Mouse (Mus musculus) embryonic facial prominence, embryonic 12.5 days (tissue): ENCODE measurements around the gene Cavin4. TPM values are rescaled to one million over a fixed set of nuclear protein-coding genes. Genes with fewer than 3 reads are reported as not detected.

Experiments
- ATAC-seq: fragments of 200-750 bp; cut with Nextera tagmentation; 2 replicates; pipeline ENCODE4 v1.8.0; 2017; ENCODE audit not compliant: insufficient number of reproducible peaks, insufficient read depth, low FRiP score, low TSS enrichment
- H3K27ac ChIP-seq: fragments of 300-500 bp; sonication (generic); 2 replicates; pipeline ENCODE4 v1.5.1; 2016; ENCODE audit warnings: mild to moderate bottlenecking
- H3K27me3 ChIP-seq: fragments of 300-500 bp; sonication (generic); 2 replicates; pipeline ENCODE4 v1.6.1; 2016; ENCODE audit warnings: mild to moderate bottlenecking, moderate library complexity
- H3K36me3 ChIP-seq: fragments of 300-500 bp; sonication (generic); 2 replicates; pipeline ENCODE4 v1.6.1; 2016; ENCODE audit warnings: mild to moderate bottlenecking
- H3K4me1 ChIP-seq: fragments of 300-500 bp; sonication (generic); 2 replicates; pipeline ENCODE4 v1.6.1; 2016
- H3K4me2 ChIP-seq: fragments of 300-500 bp; sonication (generic); replicated peaks from 2 replicates; pipeline ENCODE4 v1.6.1; 2016; ENCODE audit warnings: mild to moderate bottlenecking, moderate library complexity
- H3K4me3 ChIP-seq: fragments of 300-500 bp; sonication (generic); 2 replicates; pipeline ENCODE4 v1.5.1; 2016; ENCODE audit warnings: mild to moderate bottlenecking
- H3K9ac ChIP-seq: fragments of 300-500 bp; sonication (generic); 2 replicates; pipeline ENCODE4 v1.6.1; 2016; ENCODE audit warnings: mild to moderate bottlenecking, moderate library complexity
- H3K9me3 ChIP-seq: fragments of 300-500 bp; sonication (generic); 2 replicates; pipeline ENCODE4 v1.6.1; 2016; ENCODE audit warnings: mild to moderate bottlenecking, moderate library complexity
- WGBS: fragments of 180-500 bp; shearing (Covaris S2); methylation state at CpG from one replicate; pipeline ENCODE4 v1.1.7; 2016; 5-methylcytosine and 5-hydroxymethylcytosine counted together
- polyA plus RNA-seq: library from polyadenylated mRNA; unstranded; fragments of >200 nt; fragmentation: Nextera tagmentation; extraction: Ambion mirVana; gene quantifications from 2 replicates; pipeline ENCODE4 v1.2.1, GENCODE M21; 2016

The Cavin4 gene
- polyA plus RNA-seq, 1 experiment from 2014 or later: 1.3 TPM

DNA sequence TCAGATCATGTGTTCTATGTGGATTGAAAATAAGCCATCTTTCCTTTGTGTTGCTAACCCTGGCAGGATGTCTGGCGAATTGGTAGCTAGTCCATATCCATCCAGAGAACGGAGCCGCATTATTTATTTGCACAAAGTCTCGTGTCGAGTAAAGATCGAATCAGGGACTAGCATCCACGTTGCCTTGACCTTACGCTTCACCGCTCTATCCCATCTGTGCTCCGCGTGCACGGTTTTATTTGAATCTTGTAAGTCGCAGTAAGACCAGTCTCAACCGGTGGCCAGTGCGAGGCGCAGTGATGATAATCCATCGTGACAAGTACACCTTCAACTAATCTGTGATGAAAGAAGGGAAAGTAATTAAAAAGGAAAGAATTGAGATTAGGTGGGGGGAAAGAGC is 23.8 kb upstream of the Cavin4 start:
- no peaks in the 10 kb centered on the region for H3K9me3 ChIP-seq
- no peak overlapping the region for H3K4me2 ChIP-seq
- H3K27ac ChIP-seq: no peak overlapping the region
- peaks cover 9% of the 10 kb centered on the region; the same call in 1 of the 2 replicates for H3K4me1 ChIP-seq
- no peak for ATAC-seq
- H3K4me3 ChIP-seq: no peak overlapping the region
- H3K36me3 ChIP-seq: peaks cover 60% of the 10 kb centered on the region
- H3K9ac ChIP-seq: no peak overlapping the region
- 90% methylated on average over 17 of the region's 17 CpGs for WGBS
- H3K27me3 ChIP-seq: no peaks in the 10 kb centered on the region

DNA sequence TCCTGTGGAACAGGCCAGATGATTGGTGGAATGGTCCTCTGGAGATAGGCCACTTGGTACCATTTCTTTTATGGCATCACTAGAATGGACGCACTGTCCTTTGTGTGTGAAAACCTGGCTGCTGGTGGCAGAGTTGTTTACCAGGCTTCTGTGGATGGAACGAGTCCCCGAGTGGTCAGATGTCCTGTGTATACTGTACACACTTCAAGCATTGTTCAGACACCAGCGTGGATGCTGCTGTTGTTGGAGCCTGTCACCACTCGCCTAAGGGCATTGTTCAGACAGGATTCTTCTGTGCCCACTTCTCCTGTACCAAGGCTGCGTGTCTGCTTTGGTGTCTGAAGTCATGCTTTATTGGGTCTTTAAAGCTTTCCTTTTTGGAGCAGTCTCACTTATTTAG is 19.5 kb upstream of the Cavin4 start:
- Histone ChIP-seq H3K4me3 (no peak overlapping the region), H3K4me2 (no peak overlapping the region), H3K27me3 (no peaks in the 10 kb centered on the region), H3K9ac (no peak overlapping the region), H3K36me3 (peaks cover 72% of the 10 kb centered on the region), H3K9me3 (0 out of 2 replicates have a peak, but pooled peaks cover 3% of the 10 kb centered on the region), H3K27ac (no peak overlapping the region), H3K4me1 (no peaks in the 10 kb centered on the region)
- ATAC-seq: no peak
- WGBS: 85% methylated on average over 6 of the region's 6 CpGs

DNA sequence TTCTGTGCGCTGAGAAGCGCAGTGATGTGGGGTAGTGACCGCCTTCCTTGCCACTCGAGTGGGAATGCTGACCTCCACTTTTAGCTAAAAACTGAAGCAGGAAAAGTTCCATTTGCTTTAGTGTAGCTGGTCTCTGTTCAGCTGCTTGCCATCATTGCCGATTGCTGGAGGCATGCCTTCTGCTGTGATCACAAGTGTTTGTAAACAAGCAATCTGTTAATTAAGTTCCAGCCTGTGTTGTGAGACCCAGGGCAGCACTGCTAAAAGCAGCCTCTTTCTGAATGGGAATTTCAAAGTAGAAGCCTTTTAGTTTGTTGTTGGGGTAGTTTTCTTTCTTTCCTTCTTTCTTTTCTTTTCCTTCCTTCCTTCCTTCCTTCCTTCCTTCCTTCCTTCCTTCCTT is 17.2 kb upstream of the Cavin4 start:
- no peak overlapping the region for H3K9ac ChIP-seq
- no peaks in the 10 kb centered on the region for H3K27me3 ChIP-seq
- ATAC-seq: no peak
- no peak overlapping the region for H3K27ac ChIP-seq
- 90% methylated on average over 5 of the region's 5 CpGs for WGBS
- peaks cover 72% of the 10 kb centered on the region for H3K36me3 ChIP-seq
- H3K4me1 ChIP-seq: no peaks in the 10 kb centered on the region
- H3K9me3 ChIP-seq: 0 out of 2 replicates have a peak, but pooled peaks cover 3% of the 10 kb centered on the region
- H3K4me2 ChIP-seq: no peak overlapping the region
- no peak overlapping the region for H3K4me3 ChIP-seq

DNA sequence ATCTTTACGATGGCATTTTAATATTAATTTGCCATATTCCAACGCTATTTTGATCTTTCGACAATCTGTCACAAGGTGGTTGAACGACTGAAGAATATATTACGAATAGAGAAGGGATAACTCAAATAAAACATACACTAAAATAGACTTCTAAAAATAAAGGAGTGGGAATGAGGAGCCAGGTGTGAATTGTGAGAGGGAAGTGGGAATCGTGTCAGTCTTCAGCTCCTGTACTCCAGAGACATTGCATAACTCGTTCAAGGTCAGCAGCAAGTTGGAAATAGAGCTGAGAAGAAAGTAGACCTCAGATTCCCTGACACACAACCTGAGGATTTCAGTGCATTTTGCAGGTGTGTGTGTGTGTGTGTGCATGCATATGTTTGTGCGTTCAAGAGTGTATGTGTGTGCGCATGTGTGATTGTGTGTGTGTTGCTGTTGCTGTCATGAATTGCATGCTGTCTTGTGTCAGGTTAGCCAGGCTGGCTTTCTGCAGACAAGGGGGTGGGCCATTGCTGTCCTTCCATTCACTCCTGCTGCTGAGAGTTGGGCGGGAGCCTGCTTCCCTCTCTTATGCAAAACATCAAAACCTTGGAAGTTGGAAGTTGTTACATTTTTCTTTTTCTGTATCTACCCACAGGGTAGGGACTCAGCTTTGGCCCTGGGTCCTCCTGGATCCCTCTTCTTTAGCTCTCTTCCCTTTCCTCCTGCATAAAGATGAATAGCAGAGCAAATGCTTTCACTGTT is 12.5 kb upstream of the Cavin4 start:
- Histone ChIP-seq H3K9ac (no peak overlapping the region), H3K4me2 (no peak overlapping the region), H3K27me3 (no peaks in the 10 kb centered on the region), H3K4me1 (no peaks in the 10 kb centered on the region), H3K9me3 (0 out of 2 replicates have a peak, but pooled peaks cover 3% of the 10 kb centered on the region), H3K27ac (no peak overlapping the region), H3K36me3 (peaks cover 65% of the 10 kb centered on the region), H3K4me3 (no peak overlapping the region)
- no peak for ATAC-seq
- WGBS: 90% methylated on average over 10 of the region's 10 CpGs

DNA sequence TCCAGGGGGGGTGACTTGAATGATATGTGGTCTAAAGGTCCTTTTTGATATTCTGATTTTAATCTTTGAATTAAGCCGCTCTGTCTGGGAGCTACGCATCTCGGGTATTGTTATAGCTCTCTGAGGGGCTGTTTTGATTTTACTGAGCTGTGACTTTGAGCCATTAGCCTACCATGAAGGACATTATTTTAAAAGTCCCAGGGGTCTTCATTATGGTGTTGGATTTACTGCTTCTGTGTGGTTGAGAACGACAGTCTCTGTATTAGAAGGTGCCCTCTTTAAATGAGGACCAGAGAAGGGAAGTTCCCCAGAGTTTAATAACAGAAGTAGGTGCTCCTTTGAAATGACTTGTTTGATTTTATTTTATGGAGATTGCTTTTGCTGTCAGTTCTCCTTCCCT is 9.2 kb upstream of the Cavin4 start:
- Histone ChIP-seq H3K27ac (no peak overlapping the region), H3K36me3 (peaks cover 61% of the 10 kb centered on the region), H3K4me2 (no peak overlapping the region), H3K4me1 (no peaks in the 10 kb centered on the region), H3K9me3 (no peaks in the 10 kb centered on the region), H3K9ac (no peak overlapping the region), H3K27me3 (no peaks in the 10 kb centered on the region), H3K4me3 (no peak overlapping the region)
- no peak for ATAC-seq
- WGBS: 72% methylated on average over 4 of the region's 4 CpGs

DNA sequence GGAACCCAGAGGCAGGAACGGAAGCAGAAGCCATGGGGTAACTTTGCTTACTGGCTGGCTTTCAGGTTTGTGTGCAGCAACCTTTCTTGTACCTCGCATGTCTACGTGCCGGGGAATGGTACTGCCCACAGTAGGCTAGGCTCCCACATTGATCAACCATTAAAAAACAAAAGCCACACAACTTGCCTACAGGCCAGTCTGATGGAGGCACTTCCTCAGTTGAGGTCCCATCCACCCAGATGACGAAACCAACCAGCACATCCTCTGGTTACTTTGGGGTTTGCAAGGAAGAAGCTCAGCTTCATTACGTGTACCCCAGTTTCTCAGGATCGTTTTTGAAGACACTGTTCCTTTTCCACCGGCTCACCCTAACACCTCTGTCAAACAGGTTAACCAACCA is 6.8 kb upstream of the Cavin4 start:
- peaks cover 57% of the 10 kb centered on the region for H3K36me3 ChIP-seq
- 93% methylated on average over 8 of the region's 8 CpGs for WGBS

GRCm38 (mm10) chr4:48660144-48660543 is 3.2 kb upstream of the Cavin4 start:
- H3K9ac ChIP-seq: no peak overlapping the region
- H3K27me3 ChIP-seq: no peaks in the 10 kb centered on the region
- H3K4me3 ChIP-seq: no peak overlapping the region
- no peaks in the 10 kb centered on the region for H3K4me1 ChIP-seq
- H3K36me3 ChIP-seq: peaks cover 51% of the 10 kb centered on the region
- no peak overlapping the region for H3K4me2 ChIP-seq
- 87% methylated on average over 4 of the region's 4 CpGs for WGBS
- no peaks in the 10 kb centered on the region for H3K9me3 ChIP-seq
- ATAC-seq: no peak
- H3K27ac ChIP-seq: no peak overlapping the region

More for the DNA sequence above, 6.8 kb upstream of the Cavin4 start:
- H3K9ac ChIP-seq: no peak overlapping the region
- no peak overlapping the region for H3K4me2 ChIP-seq
- no peaks in the 10 kb centered on the region for H3K27me3 ChIP-seq
- ATAC-seq: no peak
- H3K4me3 ChIP-seq: no peak overlapping the region
- H3K9me3 ChIP-seq: no peaks in the 10 kb centered on the region
- no peak overlapping the region for H3K27ac ChIP-seq
- H3K4me1 ChIP-seq: no peaks in the 10 kb centered on the region

- Histone ChIP-seq H3K27ac (no peak overlapping the region), H3K36me3 (peaks cover 50% of the 10 kb centered on the region), H3K4me3 (no peak overlapping the region), H3K4me1 (no peaks in the 10 kb centered on the region), H3K4me2 (no peak overlapping the region), H3K9ac (no peak overlapping the region), H3K27me3 (no peaks in the 10 kb centered on the region), H3K9me3 (no peaks in the 10 kb centered on the region)
- 85% methylated on average over 7 of the region's 7 CpGs for WGBS
- ATAC-seq: no peak
Measured at GRCm38 (mm10) chr4:48660619-48661575, 2.4 kb upstream of the Cavin4 start.

- Histone ChIP-seq H3K9ac (no peak overlapping the region), H3K4me1 (no peaks in the 10 kb centered on the region), H3K27me3 (no peaks in the 10 kb centered on the region), H3K27ac (no peak overlapping the region), H3K4me2 (no peak overlapping the region), H3K36me3 (peaks cover 32% of the 10 kb centered on the region), H3K9me3 (no peaks in the 10 kb centered on the region), H3K4me3 (no peak overlapping the region)
- WGBS: 83% methylated on average over 6 of the region's 6 CpGs
- no peak for ATAC-seq
Measured at GRCm38 (mm10) chr4:48664021-48664420, 707 bp downstream of the Cavin4 start.

DNA sequence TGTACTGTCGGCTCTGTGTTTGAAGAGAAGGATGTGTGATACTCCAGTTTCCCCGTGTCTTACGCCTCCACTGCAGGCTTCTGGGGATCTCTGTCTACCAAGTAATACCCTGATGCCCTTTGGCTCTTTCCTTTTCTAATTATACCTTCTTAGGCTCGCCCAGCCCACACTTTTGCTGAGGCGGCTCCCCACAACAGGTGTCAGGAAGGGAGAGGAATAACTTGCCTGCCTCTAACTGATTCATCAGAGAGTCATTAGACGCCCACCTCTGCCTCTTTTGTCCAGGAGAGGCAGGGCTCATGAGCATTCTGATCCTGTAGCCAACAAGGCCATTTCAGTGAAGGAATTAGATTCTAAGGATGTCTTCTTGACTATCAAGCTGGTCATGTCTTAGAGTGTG is 4.0 kb downstream of the Cavin4 start:
- no peaks in the 10 kb centered on the region for H3K4me1 ChIP-seq
- WGBS: 88% methylated on average over 6 of the region's 6 CpGs
- no peak overlapping the region for H3K27ac ChIP-seq
- no peak overlapping the region for H3K4me3 ChIP-seq
- no peak for ATAC-seq
- H3K27me3 ChIP-seq: no peaks in the 10 kb centered on the region
- H3K36me3 ChIP-seq: peaks cover 34% of the 10 kb centered on the region
- no peak overlapping the region for H3K4me2 ChIP-seq
- H3K9ac ChIP-seq: no peak overlapping the region
- no peaks in the 10 kb centered on the region for H3K9me3 ChIP-seq

- ATAC-seq: no peak
- H3K4me2 ChIP-seq: no peak overlapping the region
- peaks cover 52% of the 10 kb centered on the region for H3K36me3 ChIP-seq
- no peaks in the 10 kb centered on the region for H3K9me3 ChIP-seq
- H3K9ac ChIP-seq: no peak overlapping the region
- no peaks in the 10 kb centered on the region for H3K4me1 ChIP-seq
- no peak overlapping the region for H3K4me3 ChIP-seq
- 90% methylated on average over 5 of the region's 5 CpGs for WGBS
- H3K27me3 ChIP-seq: no peaks in the 10 kb centered on the region
- no peak overlapping the region for H3K27ac ChIP-seq
Measured at GRCm38 (mm10) chr4:48672915-48673314, 9.6 kb downstream of the Cavin4 start.

GRCm38 (mm10) chr4:48674412-48674811 is 11.1 kb downstream of the Cavin4 start:
- peaks cover 52% of the 10 kb centered on the region for H3K36me3 ChIP-seq
- H3K9ac ChIP-seq: no peak overlapping the region
- H3K27ac ChIP-seq: no peak overlapping the region
- 89% methylated on average over 7 of the region's 7 CpGs for WGBS
- no peak for ATAC-seq
- no peak overlapping the region for H3K4me3 ChIP-seq
- H3K27me3 ChIP-seq: no peaks in the 10 kb centered on the region
- H3K4me2 ChIP-seq: no peak overlapping the region
- H3K4me1 ChIP-seq: no peaks in the 10 kb centered on the region
- no peaks in the 10 kb centered on the region for H3K9me3 ChIP-seq
